Mouse (Mus musculus) adrenal gland, adult 10 weeks (tissue): ENCODE measurements around the gene Llcfc1. TPM values are rescaled to one million over a fixed set of nuclear protein-coding genes. Genes with fewer than 3 reads are reported as not detected.

Experiments used
- polyA plus RNA-seq: library from polyadenylated mRNA; stranded (reverse); fragments of 350-450 nt; fragmentation: Illumina TruSeq; extraction: RNeasy Lipid Tissue Mini Kit (QIAGEN cat#74804); gene quantifications from one replicate; pipeline ENCODE4 v1.2.3, GENCODE M21; 2014; ENCODE audit warnings: low read depth, low replicate concordance

Gene Llcfc1
- not detected for polyA plus RNA-seq

GRCm38 (mm10) chr6:41684131-41684530 lies at the start of gene Llcfc1:
Llcfc1 (plus strand) TSS chr6:41684431.

GRCm38 (mm10) chr6:41636178-41636577 lies 48.1 kb upstream of the Llcfc1 start, which contains the start of gene Trpv6:
Trpv6 (minus strand) TSS chr6:41636405.

GRCm38 (mm10) chr6:41680669-41681068 lies 3.6 kb upstream of the Llcfc1 start, which contains the start of gene Trpv5:
Trpv5 (minus strand) TSS chr6:41680769.

GRCm38 (mm10) chr6:41704123-41704522 lies 19.9 kb downstream of the Llcfc1 start, which contains the start of gene Kel:
Kel (minus strand) TSS chr6:41704339.

Other genes starting within 250 kb of the Llcfc1 start
- not detected for gene Gm10334, start 238.3 kb upstream of the Llcfc1 start, polyA plus RNA-seq
- gene Prss1, start 225.5 kb upstream of the Llcfc1 start, polyA plus RNA-seq = not detected
- 1.1 TPM for gene Prss2, start 162.6 kb upstream of the Llcfc1 start, polyA plus RNA-seq
- 0.23 TPM for gene Ephb6, start 78.9 kb upstream of the Llcfc1 start, polyA plus RNA-seq
- not detected for gene Trpv6, start 48.0 kb upstream of the Llcfc1 start, polyA plus RNA-seq
- not detected for gene Trpv5, start 3.7 kb upstream of the Llcfc1 start, polyA plus RNA-seq
- gene Kel, start 19.9 kb downstream of the Llcfc1 start, polyA plus RNA-seq = not detected
- gene Olfr459, start 90.7 kb downstream of the Llcfc1 start, polyA plus RNA-seq = not detected
- not detected for gene Pip, start 163.1 kb downstream of the Llcfc1 start, polyA plus RNA-seq
- not detected for gene Sval2, start 168.6 kb downstream of the Llcfc1 start, polyA plus RNA-seq